Mouse (Mus musculus) MEL (cell line): ENCODE data around the gene Dock4.

ENCODE experiments used
- CTCF ChIP-seq, 3 experiments: IDR thresholded peaks in 2 of 3; conservative IDR thresholded peaks in 1 of 3; 2 replicates each; pipeline ENCODE4 v1.5.1; 2011 to 2012; ENCODE audit warnings: low read length in 3 of 3, low read depth in 2 of 3, mild to moderate bottlenecking in 2 of 3, improper control_type of control experiment in 1 of 3, inconsistent platforms in 1 of 3, mixed read lengths in 1 of 3, moderate library complexity in 1 of 3; ENCODE audit not compliant: control insufficient read depth in 1 of 3, insufficient read depth in 1 of 3, poor library complexity in 1 of 3, severe bottlenecking in 1 of 3
- MAZ ChIP-seq: IDR thresholded peaks from 2 replicates; pipeline ENCODE4 v1.6.1; 2012; ENCODE audit warnings: low read depth, mild to moderate bottlenecking, inconsistent platforms, low read length, improper control_type of control experiment
- MYC ChIP-seq: IDR thresholded peaks from 2 replicates; pipeline ENCODE4 v1.6.1; 2011; ENCODE audit warnings: low read depth, mild to moderate bottlenecking, low read length, improper control_type of control experiment, moderate library complexity
- POLR2A ChIP-seq, 2 experiments: IDR thresholded peaks; 2 replicates each; pipeline ENCODE4 v1.6.1; 2011 to 2012; ENCODE audit warnings: low read length in 2 of 2, mild to moderate bottlenecking in 2 of 2, control low read depth in 1 of 2, improper control_type of control experiment in 1 of 2, low read depth in 1 of 2, moderate library complexity in 1 of 2; ENCODE audit not compliant: control insufficient read depth in 1 of 2, insufficient read depth in 1 of 2, poor library complexity in 1 of 2
- POLR2AphosphoS2 ChIP-seq: IDR thresholded peaks from 2 replicates; pipeline ENCODE4 v1.6.1; 2011; ENCODE audit warnings: low read length, improper control_type of control experiment
- RAD21 ChIP-seq: IDR thresholded peaks from 2 replicates; pipeline ENCODE4 v1.6.1; 2011; ENCODE audit warnings: mild to moderate bottlenecking, low read depth, low read length, improper control_type of control experiment

- TF ChIP-seq CTCF (IDR thresholded peaks at IDR 0.05 in 2 of 3, conservative IDR thresholded peaks at IDR 0.05 in 1 of 3; ENCODE audit: control insufficient read depth in 1 of 3, insufficient read depth in 1 of 3, low read depth in 2 of 3, low read length in 3 of 3, poor library complexity in 1 of 3, severe bottlenecking in 1 of 3) (no peak), MAZ (no peak), MYC (no peak), RAD21 (no peak), POLR2A (IDR thresholded peaks at IDR 0.05; ENCODE audit: control insufficient read depth in 1 of 2, insufficient read depth in 1 of 2, low read depth in 1 of 2, low read length in 2 of 2, poor library complexity in 1 of 2) (no peak), POLR2AphosphoS2 (no peak)
These were observed 223.7 kb downstream of the Dock4 start for GRCm38 (mm10) chr12:40669460-40669859.
